Mouse (Mus musculus) gonadal fat pad, adult 2 months (tissue): ENCODE results near the gene Mpp5. TPM values are rescaled to one million over a fixed set of nuclear protein-coding genes. Genes with fewer than 3 reads are reported as not detected.

Experiments used
- DNase-seq: peaks from one replicate; pipeline ENCODE4 v3.0.0-alpha.2; 2012; ENCODE audit warnings: low read depth
- polyA plus RNA-seq: library from polyadenylated mRNA; depleted of rRNA; stranded (reverse); fragments of >200 nt; gene quantifications from 2 replicates; pipeline ENCODE4 v1.2.3, GENCODE M21; 2012; rRNA removed

Gene Mpp5
- polyA plus RNA-seq = 5.1 TPM in 2 replicates

- DNase-seq = peak; percentile 61
Observed at GRCm38 (mm10) chr12:78748557-78749377, at the start of gene Mpp5. TSS of gene Mpp5 (plus strand) at chr12:78748907.

GRCm38 (mm10) chr12:78717783-78718182 lies 30.9 kb upstream of the Mpp5 start:
- DNase-seq = no peak

GRCm38 (mm10) chr12:78727723-78728122 lies 21.0 kb upstream of the Mpp5 start:
- DNase-seq = no peak

GRCm38 (mm10) chr12:78739633-78740032 lies 9.1 kb upstream of the Mpp5 start:
- DNase-seq = no peak

GRCm38 (mm10) chr12:78740289-78740688 lies 8.4 kb upstream of the Mpp5 start:
- DNase-seq = no peak

- no peak for DNase-seq
Observed at GRCm38 (mm10) chr12:78746226-78746625, 2.5 kb upstream of the Mpp5 start.

- no peak for DNase-seq
Observed at GRCm38 (mm10) chr12:78747406-78747805, 1.3 kb upstream of the Mpp5 start.

- DNase-seq = no peak
Observed at GRCm38 (mm10) chr12:78748113-78748512, 594 bp upstream of the Mpp5 start.

GRCm38 (mm10) chr12:78749378-78749801 lies 683 bp downstream of the Mpp5 start:
- DNase-seq = no peak

GRCm38 (mm10) chr12:78761979-78762378 lies 13.3 kb downstream of the Mpp5 start:
- DNase-seq = no peak

- no peak for DNase-seq
Observed at GRCm38 (mm10) chr12:78769031-78769713, 20.5 kb downstream of the Mpp5 start.

GRCm38 (mm10) chr12:78773211-78773610 lies 24.5 kb downstream of the Mpp5 start:
- no peak for DNase-seq

GRCm38 (mm10) chr12:78777916-78778315 lies 29.2 kb downstream of the Mpp5 start:
- DNase-seq = no peak

- peak; percentile 14 for DNase-seq
Observed at GRCm38 (mm10) chr12:78778423-78779067, 29.8 kb downstream of the Mpp5 start.

- no peak for DNase-seq
Observed at GRCm38 (mm10) chr12:78788266-78788873, 39.7 kb downstream of the Mpp5 start.

- no peak for DNase-seq
Observed at GRCm38 (mm10) chr12:78790791-78791190, 42.1 kb downstream of the Mpp5 start.

GRCm38 (mm10) chr12:78794236-78794635 lies 45.5 kb downstream of the Mpp5 start:
- DNase-seq = no peak

GRCm38 (mm10) chr12:78800036-78800435 lies 51.3 kb downstream of the Mpp5 start:
- DNase-seq = no peak

GRCm38 (mm10) chr12:78801836-78802235 lies 53.1 kb downstream of the Mpp5 start:
- DNase-seq = no peak

GRCm38 (mm10) chr12:78814437-78814836 lies 65.7 kb downstream of the Mpp5 start:
- no peak for DNase-seq

- no peak for DNase-seq
Observed at GRCm38 (mm10) chr12:78834496-78834895, 85.8 kb downstream of the Mpp5 start.

GRCm38 (mm10) chr12:78839906-78840305 lies 91.2 kb downstream of the Mpp5 start:
- DNase-seq = no peak
